Mouse (Mus musculus) frontal cortex, adult 2 months (tissue): ENCODE measurements around the gene Slc35c2. TPM values are rescaled to one million over a fixed set of nuclear protein-coding genes. Genes with fewer than 3 reads are reported as not detected.

ENCODE experiments used
- DNase-seq, 2 experiments: peaks; one replicate each; pipeline ENCODE4 v3.0.0; 2022; ENCODE audit warnings: low spot score in 1 of 2; ENCODE audit errors: extremely low spot score in 1 of 2
- polyA plus RNA-seq: library from polyadenylated mRNA; depleted of rRNA; stranded (reverse); fragments of >200 nt; gene quantifications from 2 replicates; pipeline ENCODE4 v1.2.3, GENCODE M21; 2012

Slc35c2 gene
- polyA plus RNA-seq, 1 experiment: 62.5 TPM

- DNase-seq: no peak
These were observed 10.4 kb downstream of the Slc35c2 start for GRCm38 (mm10) chr2:165277188-165277740.

- DNase-seq: peak; percentile 58 to 90
These were observed 11.8 kb downstream of the Slc35c2 start for GRCm38 (mm10) chr2:165275824-165276223.

- DNase-seq: no peak
These were observed 12.5 kb downstream of the Slc35c2 start for GRCm38 (mm10) chr2:165275124-165275640.

GRCm38 (mm10) chr2:165273589-165273988 lies 14.1 kb downstream of the Slc35c2 start:
- DNase-seq: no peak

GRCm38 (mm10) chr2:165271326-165271725 lies 16.3 kb downstream of the Slc35c2 start:
- no peak for DNase-seq

GRCm38 (mm10) chr2:165270858-165271257 lies 16.8 kb downstream of the Slc35c2 start:
- no peak for DNase-seq

GRCm38 (mm10) chr2:165266739-165267138 lies 20.9 kb downstream of the Slc35c2 start:
- DNase-seq: peak in 1 of 2 experiments; percentile 54

- no peak for DNase-seq
These were observed 23.8 kb downstream of the Slc35c2 start for GRCm38 (mm10) chr2:165263861-165264260.

GRCm38 (mm10) chr2:165262274-165262990 lies 25.2 kb downstream of the Slc35c2 start:
- DNase-seq: no peak

- DNase-seq: no peak
These were observed 27.8 kb downstream of the Slc35c2 start for GRCm38 (mm10) chr2:165259859-165260258.

- no peak for DNase-seq
These were observed 29.3 kb downstream of the Slc35c2 start for GRCm38 (mm10) chr2:165258321-165258720.

- DNase-seq: peak; percentile 48 to 82
These were observed 30.4 kb downstream of the Slc35c2 start for GRCm38 (mm10) chr2:165257151-165257834.

- no peak for DNase-seq
These were observed 31.5 kb downstream of the Slc35c2 start for GRCm38 (mm10) chr2:165256213-165256612.

GRCm38 (mm10) chr2:165253867-165254266 lies 33.8 kb downstream of the Slc35c2 start:
- DNase-seq: no peak

GRCm38 (mm10) chr2:165253269-165253668 lies 34.4 kb downstream of the Slc35c2 start:
- no peak for DNase-seq

GRCm38 (mm10) chr2:165252801-165253200 lies 34.9 kb downstream of the Slc35c2 start:
- DNase-seq: no peak

GRCm38 (mm10) chr2:165252381-165252780 lies 35.3 kb downstream of the Slc35c2 start:
- no peak for DNase-seq

GRCm38 (mm10) chr2:165250903-165251302 lies 36.8 kb downstream of the Slc35c2 start:
- no peak for DNase-seq

- no peak for DNase-seq
These were observed 38.7 kb downstream of the Slc35c2 start for GRCm38 (mm10) chr2:165248967-165249366.

GRCm38 (mm10) chr2:165246349-165246748 lies 41.3 kb downstream of the Slc35c2 start:
- DNase-seq: no peak

- no peak for DNase-seq
These were observed 44.4 kb downstream of the Slc35c2 start for GRCm38 (mm10) chr2:165243122-165243720.
